Mouse (Mus musculus): Measurements from ENCODE around the gene Nop16.

DNA sequence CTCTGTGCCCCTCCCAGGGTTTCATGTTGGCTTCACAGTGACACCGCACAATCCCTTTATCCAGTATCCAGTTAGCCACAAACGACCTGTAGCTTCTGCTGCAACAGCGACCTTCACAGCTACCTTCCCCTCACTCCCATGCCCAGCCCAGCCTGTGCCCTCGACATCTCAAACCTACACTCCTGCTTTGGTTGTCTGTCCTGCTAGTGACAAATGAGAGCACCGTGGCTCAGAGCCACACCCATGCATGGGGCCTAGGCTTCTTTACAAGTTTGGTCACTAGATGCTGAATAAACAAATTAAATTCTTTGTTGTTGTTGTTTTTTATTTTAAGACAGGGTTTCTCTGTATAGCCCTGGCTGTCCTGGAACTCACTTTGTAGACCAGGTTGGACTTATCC is 17.3 kb upstream of the Nop16 start:
- TF ChIP-seq POLR2A (IDR thresholded peaks at IDR 0.05; ENCODE audit: insufficient read depth, low read length): no peak
- no peak for TF ChIP-seq EP300 (IDR thresholded peaks at IDR 0.05; ENCODE audit: insufficient read depth, low read depth, low read length)
- no peak for TF ChIP-seq CTCF (IDR thresholded peaks at IDR 0.05; ENCODE audit: low read depth, low read length)

All from ES-Bruce4 (cell line).